In genomic region chr7:99875891-99876290, GRCm38 (mm10) we compare ENCODE assay signal across 11 mouse cellular contexts. TPM values are rescaled to one million over a fixed set of nuclear protein-coding genes. Genes with fewer than 3 reads are reported as not detected.
A peak's percentile ranks its signal among the peaks of the same experiment; 100 is the strongest.
DNase-seq lines count a peak whose midpoint lies in the region; ATAC-seq and TF ChIP-seq lines count a peak whose summit lies in the region.
"Had no signal": no experiment of that assay in that cellular context is flagged by ENCODE, and none has a peak within 500 bp of the region (broad histone marks: within the 10 kb centered on the region; RNA-seq: fewer than 3 reads in every experiment).

No protein-coding gene starts in this region.

- peaks cover 20% of the 10 kb centered on the region for H3K4me1 ChIP-seq in heart, embryonic 13.5 days
- H3K4me1 ChIP-seq in thymus, adult 2 months (replicated peaks; ENCODE audit: control insufficient read depth, insufficient read depth, low read length), result peaks cover 13% of the 10 kb centered on the region
- no peaks in the 10 kb centered on the region for H3K4me1 ChIP-seq in intestine, postnatal 0 days (replicated peaks; ENCODE audit: control insufficient read depth, insufficient read depth, low read length)
- H3K4me1 ChIP-seq: forebrain, embryonic 15.5 days had no signal

- no peak for TF ChIP-seq POLR2A in thymus, adult 2 months (IDR thresholded peaks at IDR 0.05; ENCODE audit: control insufficient read depth, extremely low read depth, insufficient read depth, low read length, poor library complexity)

- WGBS in heart, embryonic 13.5 days, result 31% methylated on average over 5 of the region's 5 CpGs
- WGBS in thymus, adult 2 months, result 30% methylated on average over 5 of the region's 5 CpGs
- WGBS in intestine, postnatal 0 days, result 42% methylated on average over 5 of the region's 5 CpGs

- H3K9ac ChIP-seq in heart, embryonic 13.5 days, result 0 out of 2 replicates have a peak overlapping the region, but pooled peaks have one; percentile 9
- no peak overlapping the region for H3K9ac ChIP-seq in intestine, postnatal 0 days (ENCODE audit: low read depth, low read length)
- H3K9ac ChIP-seq: forebrain, embryonic 15.5 days; hindbrain, embryonic 15.5 days had no signal

- no peak for TF ChIP-seq CTCF in thymus, adult 2 months (IDR thresholded peaks at IDR 0.05; ENCODE audit: borderline replicate concordance, control insufficient read depth, extremely low read depth, insufficient read depth, low read length, poor library complexity)
- no peak for TF ChIP-seq CTCF in intestine, postnatal 0 days (IDR thresholded peaks at IDR 0.05; ENCODE audit: low read depth)

- H3K27ac ChIP-seq in heart, embryonic 13.5 days (replicated peaks), result no peak overlapping the region
- peak overlapping the region; percentile 35; the same call in 1 of the 2 replicates for H3K27ac ChIP-seq in thymus, adult 2 months (ENCODE audit: control insufficient read depth, insufficient read depth, low read length)
- H3K27ac ChIP-seq in intestine, postnatal 0 days (ENCODE audit: low read depth, low read length), result no peak overlapping the region
- H3K27ac ChIP-seq: forebrain, embryonic 15.5 days; heart, embryonic 10.5 days; hindbrain, embryonic 15.5 days had no signal

- no peaks in the 10 kb centered on the region for H3K9me3 ChIP-seq in heart, embryonic 13.5 days
- H3K9me3 ChIP-seq in intestine, postnatal 0 days (ENCODE audit: control insufficient read depth), result no peaks in the 10 kb centered on the region
- H3K9me3 ChIP-seq: forebrain, embryonic 15.5 days; heart, embryonic 10.5 days; hindbrain, embryonic 15.5 days had no signal

- H3K4me3 ChIP-seq in heart, embryonic 13.5 days, result no peak overlapping the region
- no peak overlapping the region for H3K4me3 ChIP-seq in thymus, adult 2 months (ENCODE audit: control insufficient read depth, insufficient read depth, low read length)
- no peak overlapping the region for H3K4me3 ChIP-seq in intestine, postnatal 0 days (ENCODE audit: low read depth, low read length)
- H3K4me3 ChIP-seq: forebrain, embryonic 15.5 days; heart, embryonic 10.5 days; hindbrain, embryonic 15.5 days had no signal

- no peak overlapping the region for H3K4me2 ChIP-seq in heart, embryonic 13.5 days
- H3K4me2 ChIP-seq in intestine, postnatal 0 days (replicated peaks; ENCODE audit: low read depth), result no peak overlapping the region
- H3K4me2 ChIP-seq: forebrain, embryonic 15.5 days; hindbrain, embryonic 15.5 days had no signal

- H3K27me3 ChIP-seq in heart, embryonic 13.5 days (replicated peaks), result 0 out of 2 replicates have a peak, but pooled peaks cover 15% of the 10 kb centered on the region
- no peaks in the 10 kb centered on the region for H3K27me3 ChIP-seq in thymus, adult 2 months (ENCODE audit: control insufficient read depth, insufficient read depth, low read length)
- no peaks in the 10 kb centered on the region for H3K27me3 ChIP-seq in intestine, postnatal 0 days (replicated peaks; ENCODE audit: control insufficient read depth, insufficient read depth, low read length)
- H3K27me3 ChIP-seq: forebrain, embryonic 15.5 days; hindbrain, embryonic 15.5 days had no signal

- no peak for DNase-seq in heart, adult 18-20 months
- DNase-seq in thymus, adult 2 months, result no peak
- no peak for DNase-seq in thymus, postnatal 25 days
- DNase-seq in brain, adult 2 months (ENCODE audit: low read depth, low spot score), result peak; percentile 30
- DNase-seq in forelimb bud, embryonic 11.5 days (ENCODE audit: low read depth, low spot score), result peak; percentile 12

- ATAC-seq in heart, embryonic 13.5 days (ENCODE audit: extremely low read depth, insufficient number of reproducible peaks, low FRiP score, low TSS enrichment), result no peak
- ATAC-seq in intestine, postnatal 0 days, result no peak

- no peaks in the 10 kb centered on the region for H3K36me3 ChIP-seq in heart, embryonic 13.5 days
- peaks cover 28% of the 10 kb centered on the region for H3K36me3 ChIP-seq in thymus, adult 2 months (ENCODE audit: control insufficient read depth, insufficient read depth, low read length)
- no peaks in the 10 kb centered on the region for H3K36me3 ChIP-seq in intestine, postnatal 0 days (ENCODE audit: control insufficient read depth, insufficient read depth)
- H3K36me3 ChIP-seq: forebrain, embryonic 15.5 days; heart, embryonic 10.5 days; hindbrain, embryonic 15.5 days had no signal

RNA-seq across cellular contexts. Expression of gene Spcs2, which starts 12.6 kb away (rescaled TPM):
- polyA plus RNA-seq in heart, embryonic 13.5 days (2015; fragmentation: Nextera tagmentation; extraction: Ambion mirVana), result 187 and 211 TPM in 2 replicates
- total RNA-seq in heart, adult 18-20 months (2021), result 10 to 100 TPM; 62.7 to 65.6 TPM
- polyA plus RNA-seq in thymus, adult 2 months (2012; rRNA removed), result 83.7 and 91.7 TPM in 2 replicates
- 237 and 238 TPM in 2 replicates for polyA plus RNA-seq in intestine, postnatal 0 days (2015; fragmentation: Nextera tagmentation; extraction: Ambion mirVana)

RNA-seq across cellular contexts. Expression of gene Xrra1, which starts 17.0 kb away (rescaled TPM):
- polyA plus RNA-seq in heart, embryonic 13.5 days (2015; fragmentation: Nextera tagmentation; extraction: Ambion mirVana), result 0.15 and 0.18 TPM in 2 replicates
- total RNA-seq in heart, adult 18-20 months (2021), result under 1 TPM in 1 of 2 experiments, not detected in 1; 0.23 TPM
- polyA plus RNA-seq in thymus, adult 2 months (2012; rRNA removed), result 26.0 and 36.9 TPM in 2 replicates
- 0.17 TPM in 1 of 2 replicates, not detected in the other for polyA plus RNA-seq in intestine, postnatal 0 days (2015; fragmentation: Nextera tagmentation; extraction: Ambion mirVana)
- total RNA-seq: heart, postnatal 36 days had no signal

RNA-seq across cellular contexts. Expression of gene Neu3, which starts 47.7 kb away (rescaled TPM):
- polyA plus RNA-seq in heart, embryonic 13.5 days (2015; fragmentation: Nextera tagmentation; extraction: Ambion mirVana), result 3.1 and 3.9 TPM in 2 replicates
- 1 to 10 TPM; 3.6 to 3.7 TPM for total RNA-seq in heart, adult 18-20 months (2021)
- polyA plus RNA-seq in thymus, adult 2 months (2012; rRNA removed), result 32.1 and 49.1 TPM in 2 replicates
- 2.5 TPM in 2 replicates for polyA plus RNA-seq in intestine, postnatal 0 days (2015; fragmentation: Nextera tagmentation; extraction: Ambion mirVana)

Comparison
In these comparisons a context has a peak if more than half of its experiments do, and no peak if none do; other contexts are left out.
1. DNase-seq: peak in brain, adult 2 months (single experiment) and forelimb bud, embryonic 11.5 days (single experiment); none in heart, adult 18-20 months (0 of 2), thymus, adult 2 months (single experiment) and thymus, postnatal 25 days (single experiment).
2. RNA of gene Xrra1, which starts 17.0 kb away (polyA plus RNA-seq): 26.0 to 36.9 TPM in thymus, adult 2 months; 0.17 TPM in intestine, postnatal 0 days and 0.15 to 0.18 TPM in heart, embryonic 13.5 days; every median in the first group is over 10 times any median in the second.